Mouse (Mus musculus) E14TG2a.4 (cell line): Measurements from ENCODE around the gene Gm10722.
"Not testable (repeated sequence)": the region's sequence is repeated elsewhere in the genome, so short reads cannot be mapped to it uniquely, and the experiment has no call there.

Experiments used
- H3K27me3 ChIP-seq: 2 replicates; pipeline ENCODE4 v1.6.1; 2014; ENCODE audit warnings: low read length, control low read depth; ENCODE audit not compliant: insufficient read depth
- H3K36me3 ChIP-seq: 2 replicates; pipeline ENCODE4 v1.6.1; 2014; ENCODE audit warnings: low read length, control low read depth; ENCODE audit not compliant: insufficient read depth
- H3K4me1 ChIP-seq: replicated peaks from 2 replicates; pipeline ENCODE4 v1.6.1; 2014; ENCODE audit warnings: low read depth, low read length, control low read depth
- H3K4me3 ChIP-seq: replicated peaks from 2 replicates; pipeline ENCODE4 v1.5.1; 2014; ENCODE audit warnings: mild to moderate bottlenecking, low read length
- H3K9me3 ChIP-seq: 2 replicates; pipeline ENCODE4 v1.6.1; 2014; ENCODE audit warnings: low read length, control low read depth

Gm10722 gene

GRCm38 (mm10) chr9:3019835-3020727 is 19.4 kb downstream of the Gm10722 start:
- H3K36me3 ChIP-seq, H3K4me1 ChIP-seq, H3K27me3 ChIP-seq, H3K9me3 ChIP-seq, H3K4me3 ChIP-seq: not testable (repeated sequence)

GRCm38 (mm10) chr9:3022316-3023008 is 21.7 kb downstream of the Gm10722 start:
- H3K9me3 ChIP-seq, H3K36me3 ChIP-seq, H3K27me3 ChIP-seq, H3K4me1 ChIP-seq, H3K4me3 ChIP-seq: not testable (repeated sequence)

- not testable (repeated sequence) for H3K4me1 ChIP-seq, H3K36me3 ChIP-seq, H3K9me3 ChIP-seq, H3K27me3 ChIP-seq, H3K4me3 ChIP-seq
These were observed 22.7 kb downstream of the Gm10722 start, which contains the start of gene Gm10718 for GRCm38 (mm10) chr9:3023312-3023984. TSS of gene Gm10718 (plus strand) at chr9:3023547.

- H3K4me3 ChIP-seq, H3K4me1 ChIP-seq: not testable (repeated sequence)
These were observed 23.4 kb downstream of the Gm10722 start for GRCm38 (mm10) chr9:3023985-3024648.

GRCm38 (mm10) chr9:3024912-3025467 is 24.3 kb downstream of the Gm10722 start, which contains the start of gene Gm10717:
TSS of gene Gm10717 (plus strand) at chr9:3025417.
- H3K9me3 ChIP-seq, H3K4me1 ChIP-seq, H3K27me3 ChIP-seq, H3K4me3 ChIP-seq, H3K36me3 ChIP-seq: not testable (repeated sequence)

More at GRCm38 (mm10) chr9:3023985-3024648, 23.4 kb downstream of the Gm10722 start:
- not testable (repeated sequence) for H3K36me3 ChIP-seq, H3K27me3 ChIP-seq, H3K9me3 ChIP-seq

- not testable (repeated sequence) for H3K4me3 ChIP-seq, H3K27me3 ChIP-seq, H3K36me3 ChIP-seq, H3K9me3 ChIP-seq, H3K4me1 ChIP-seq
These were observed 24.9 kb downstream of the Gm10722 start for GRCm38 (mm10) chr9:3025653-3026052.

- H3K27me3 ChIP-seq, H3K9me3 ChIP-seq, H3K4me1 ChIP-seq, H3K4me3 ChIP-seq, H3K36me3 ChIP-seq: not testable (repeated sequence)
These were observed 25.4 kb downstream of the Gm10722 start for GRCm38 (mm10) chr9:3026136-3026535.

GRCm38 (mm10) chr9:3026741-3027140 is 26.0 kb downstream of the Gm10722 start:
- not testable (repeated sequence) for H3K9me3 ChIP-seq, H3K27me3 ChIP-seq, H3K36me3 ChIP-seq, H3K4me3 ChIP-seq, H3K4me1 ChIP-seq

- H3K9me3 ChIP-seq, H3K4me1 ChIP-seq, H3K36me3 ChIP-seq, H3K27me3 ChIP-seq, H3K4me3 ChIP-seq: not testable (repeated sequence)
These were observed 26.5 kb downstream of the Gm10722 start for GRCm38 (mm10) chr9:3027200-3027599.

- H3K9me3 ChIP-seq, H3K4me3 ChIP-seq, H3K27me3 ChIP-seq, H3K36me3 ChIP-seq, H3K4me1 ChIP-seq: not testable (repeated sequence)
These were observed 28.7 kb downstream of the Gm10722 start for GRCm38 (mm10) chr9:3029276-3030000.

GRCm38 (mm10) chr9:3030677-3031318 is 30.1 kb downstream of the Gm10722 start:
- not testable (repeated sequence) for H3K4me1 ChIP-seq, H3K9me3 ChIP-seq, H3K4me3 ChIP-seq, H3K36me3 ChIP-seq, H3K27me3 ChIP-seq

- not testable (repeated sequence) for H3K36me3 ChIP-seq, H3K9me3 ChIP-seq, H3K27me3 ChIP-seq, H3K4me3 ChIP-seq, H3K4me1 ChIP-seq
These were observed 33.6 kb downstream of the Gm10722 start, which contains the start of gene Gm17535 for GRCm38 (mm10) chr9:3034299-3034698. TSS of gene Gm17535 (plus strand) at chr9:3034599.
